Mouse (Mus musculus): ENCODE measurements around the gene Rapgef6. TPM values are rescaled to one million over a fixed set of nuclear protein-coding genes. Genes with fewer than 3 reads are reported as not detected.

The Rapgef6 gene
- polyA plus RNA-seq, 1 experiment = 36.7 TPM

DNA sequence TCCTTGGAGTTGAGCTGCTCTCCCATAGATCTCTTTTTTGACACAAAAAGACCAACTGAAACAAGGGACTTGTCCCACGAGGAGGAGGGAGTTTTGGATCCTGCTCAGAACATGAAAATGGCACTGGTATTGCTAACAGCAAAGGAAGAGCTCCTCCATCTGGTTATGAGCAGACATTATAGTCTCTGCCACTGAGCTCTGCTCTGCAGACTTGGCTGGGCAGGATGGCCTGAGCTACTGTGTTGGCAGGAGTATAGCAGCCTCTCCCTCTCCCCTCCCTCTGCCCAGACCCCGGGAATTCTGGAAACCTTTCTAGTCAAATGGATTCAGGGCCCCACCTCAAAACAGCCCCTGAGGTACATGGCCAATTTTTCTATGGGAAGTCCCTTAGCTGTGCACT lies 187.0 kb downstream of the Rapgef6 start:
- Histone ChIP-seq H3K4me1 (ENCODE audit: control insufficient read depth, insufficient read depth, low read length) (no peaks in the 10 kb centered on the region), H3K27me3 (ENCODE audit: control insufficient read depth, insufficient read depth, low read length, poor library complexity, severe bottlenecking) (no peaks in the 10 kb centered on the region), H3K36me3 (ENCODE audit: control insufficient read depth, insufficient read depth, low read length, poor library complexity, severe bottlenecking) (no peaks in the 10 kb centered on the region), H3K9me3 (replicated peaks; ENCODE audit: control insufficient read depth, insufficient read depth, low read length, poor library complexity, severe bottlenecking) (no peaks in the 10 kb centered on the region), H3K9ac (ENCODE audit: low read depth, poor library complexity, severe bottlenecking) (no peak overlapping the region), H3K4me3 (ENCODE audit: low read depth, low read length) (no peak overlapping the region), H3K27ac (ENCODE audit: insufficient read depth, low read length) (no peak overlapping the region)
- TF ChIP-seq CTCF (IDR thresholded peaks at IDR 0.05; ENCODE audit: low read depth, low read length) (no peak), EP300 (IDR thresholded peaks at IDR 0.05; ENCODE audit: insufficient read depth, low read depth, low read length) (no peak), POLR2A (IDR thresholded peaks at IDR 0.05; ENCODE audit: insufficient read depth, low read length) (no peak)

GRCm38 (mm10) chr11:54710512-54711293 lies 188.1 kb downstream of the Rapgef6 start:
- Histone ChIP-seq H3K9ac (ENCODE audit: low read depth, poor library complexity, severe bottlenecking) (no peak overlapping the region), H3K27me3 (ENCODE audit: control insufficient read depth, insufficient read depth, low read length, poor library complexity, severe bottlenecking) (no peaks in the 10 kb centered on the region), H3K4me1 (ENCODE audit: control insufficient read depth, insufficient read depth, low read length) (no peaks in the 10 kb centered on the region), H3K9me3 (replicated peaks; ENCODE audit: control insufficient read depth, insufficient read depth, low read length, poor library complexity, severe bottlenecking) (no peaks in the 10 kb centered on the region), H3K27ac (ENCODE audit: insufficient read depth, low read length) (no peak overlapping the region), H3K4me3 (ENCODE audit: low read depth, low read length) (no peak overlapping the region), H3K36me3 (ENCODE audit: control insufficient read depth, insufficient read depth, low read length, poor library complexity, severe bottlenecking) (no peaks in the 10 kb centered on the region)
- TF ChIP-seq POLR2A (IDR thresholded peaks at IDR 0.05; ENCODE audit: insufficient read depth, low read length) = no peak
- TF ChIP-seq CTCF (IDR thresholded peaks at IDR 0.05; ENCODE audit: low read depth, low read length) = no peak
- no peak for TF ChIP-seq EP300 (IDR thresholded peaks at IDR 0.05; ENCODE audit: insufficient read depth, low read depth, low read length)

DNA sequence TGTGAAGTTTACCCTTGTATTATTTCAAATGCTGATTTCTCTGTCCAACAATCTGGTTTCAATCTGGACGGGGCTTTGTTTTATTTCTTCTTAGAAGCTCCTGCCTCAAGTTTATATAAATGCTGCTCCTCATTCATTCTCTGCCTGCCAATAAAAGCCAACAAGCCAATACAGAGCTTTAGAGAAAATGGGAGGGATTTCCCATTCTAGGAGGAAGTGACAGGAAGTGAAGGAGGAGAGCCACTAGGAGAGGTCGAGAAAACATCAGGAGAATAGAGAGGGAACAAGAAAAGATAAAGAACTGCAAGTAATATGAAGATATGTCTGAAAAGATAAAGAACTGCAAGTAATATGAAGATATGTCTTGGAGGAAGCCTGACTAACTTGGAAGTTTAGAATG lies 190.2 kb downstream of the Rapgef6 start:
- Histone ChIP-seq H3K27ac (ENCODE audit: insufficient read depth, low read length) (no peak overlapping the region), H3K27me3 (ENCODE audit: control insufficient read depth, insufficient read depth, low read length, poor library complexity, severe bottlenecking) (no peaks in the 10 kb centered on the region)
- TF ChIP-seq CTCF (IDR thresholded peaks at IDR 0.05; ENCODE audit: low read depth, low read length) (no peak), POLR2A (IDR thresholded peaks at IDR 0.05; ENCODE audit: insufficient read depth, low read length) (no peak)

DNA sequence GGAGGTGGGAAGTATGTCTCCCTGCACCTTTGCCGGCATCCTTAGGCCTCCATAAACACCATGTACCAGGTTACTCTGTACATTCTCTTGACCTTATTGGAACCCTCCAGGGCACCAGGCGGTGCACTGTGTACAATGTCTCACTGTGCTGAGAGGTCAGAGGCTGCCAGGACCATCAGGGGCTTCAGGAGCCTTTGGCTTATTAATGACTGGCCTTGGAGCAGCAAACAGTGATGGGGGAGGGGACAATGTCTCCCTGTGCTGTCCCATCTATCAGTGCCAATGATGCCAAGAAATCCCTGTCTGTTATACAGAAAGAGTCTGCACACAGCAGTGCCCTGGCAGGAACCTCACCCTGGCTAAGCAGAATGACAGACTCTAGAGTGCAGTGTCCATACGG lies 195.2 kb downstream of the Rapgef6 start:
- no peaks in the 10 kb centered on the region for H3K27me3 ChIP-seq (ENCODE audit: control insufficient read depth, insufficient read depth, low read length, poor library complexity, severe bottlenecking)
- H3K4me1 ChIP-seq (ENCODE audit: control insufficient read depth, insufficient read depth, low read length) = no peaks in the 10 kb centered on the region
- H3K9me3 ChIP-seq (replicated peaks; ENCODE audit: control insufficient read depth, insufficient read depth, low read length, poor library complexity, severe bottlenecking) = no peaks in the 10 kb centered on the region
- peaks cover 18% of the 10 kb centered on the region for H3K36me3 ChIP-seq (ENCODE audit: control insufficient read depth, insufficient read depth, low read length, poor library complexity, severe bottlenecking)
- no peak overlapping the region for H3K9ac ChIP-seq (ENCODE audit: low read depth, poor library complexity, severe bottlenecking)
- H3K27ac ChIP-seq (ENCODE audit: insufficient read depth, low read length) = no peak overlapping the region
- no peak overlapping the region for H3K4me3 ChIP-seq (ENCODE audit: low read depth, low read length)
- TF ChIP-seq EP300 (IDR thresholded peaks at IDR 0.05; ENCODE audit: insufficient read depth, low read depth, low read length) (no peak), CTCF (IDR thresholded peaks at IDR 0.05; ENCODE audit: low read depth, low read length) (no peak), POLR2A (IDR thresholded peaks at IDR 0.05; ENCODE audit: insufficient read depth, low read length) (no peak)

More for the DNA sequence above, 190.2 kb downstream of the Rapgef6 start:
- H3K4me1 ChIP-seq (ENCODE audit: control insufficient read depth, insufficient read depth, low read length) = no peaks in the 10 kb centered on the region
- no peaks in the 10 kb centered on the region for H3K36me3 ChIP-seq (ENCODE audit: control insufficient read depth, insufficient read depth, low read length, poor library complexity, severe bottlenecking)
- H3K9me3 ChIP-seq (replicated peaks; ENCODE audit: control insufficient read depth, insufficient read depth, low read length, poor library complexity, severe bottlenecking) = no peaks in the 10 kb centered on the region
- no peak overlapping the region for H3K9ac ChIP-seq (ENCODE audit: low read depth, poor library complexity, severe bottlenecking)
- no peak overlapping the region for H3K4me3 ChIP-seq (ENCODE audit: low read depth, low read length)

- no peaks in the 10 kb centered on the region for H3K4me1 ChIP-seq (ENCODE audit: control insufficient read depth, insufficient read depth, low read length)
- peaks cover 25% of the 10 kb centered on the region for H3K36me3 ChIP-seq (ENCODE audit: control insufficient read depth, insufficient read depth, low read length, poor library complexity, severe bottlenecking)
- H3K27ac ChIP-seq (ENCODE audit: insufficient read depth, low read length) = no peak overlapping the region
- H3K27me3 ChIP-seq (ENCODE audit: control insufficient read depth, insufficient read depth, low read length, poor library complexity, severe bottlenecking) = no peaks in the 10 kb centered on the region
- H3K4me3 ChIP-seq (ENCODE audit: low read depth, low read length) = no peak overlapping the region
- TF ChIP-seq CTCF (IDR thresholded peaks at IDR 0.05; ENCODE audit: low read depth, low read length) (no peak), EP300 (IDR thresholded peaks at IDR 0.05; ENCODE audit: insufficient read depth, low read depth, low read length) (no peak), POLR2A (IDR thresholded peaks at IDR 0.05; ENCODE audit: insufficient read depth, low read length) (no peak)
- H3K9me3 ChIP-seq (replicated peaks; ENCODE audit: control insufficient read depth, insufficient read depth, low read length, poor library complexity, severe bottlenecking) = no peaks in the 10 kb centered on the region
- no peak overlapping the region for H3K9ac ChIP-seq (ENCODE audit: low read depth, poor library complexity, severe bottlenecking)
Measured at GRCm38 (mm10) chr11:54718601-54719000, 196.0 kb downstream of the Rapgef6 start.

DNA sequence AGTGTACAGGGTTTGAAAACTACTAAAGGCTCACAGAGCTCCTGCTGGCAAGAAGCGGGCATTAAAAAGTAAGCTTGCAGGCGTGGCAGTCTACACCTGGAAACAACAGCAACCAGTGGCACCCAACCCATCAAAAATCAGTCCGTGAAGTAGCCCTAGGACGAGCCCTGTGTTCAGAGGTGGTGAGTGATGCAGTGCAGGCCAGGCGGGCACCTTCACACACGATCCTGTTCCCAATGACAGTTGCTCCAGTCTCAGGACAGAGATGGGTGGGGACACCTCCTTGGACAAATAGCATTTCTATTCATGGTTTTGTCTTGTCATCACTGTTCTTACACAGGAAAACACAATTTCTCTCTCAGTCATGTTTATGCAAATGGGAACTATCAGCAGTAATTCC lies 199.4 kb downstream of the Rapgef6 start:
- Histone ChIP-seq H3K36me3 (ENCODE audit: control insufficient read depth, insufficient read depth, low read length, poor library complexity, severe bottlenecking) (peaks cover 28% of the 10 kb centered on the region), H3K9me3 (replicated peaks; ENCODE audit: control insufficient read depth, insufficient read depth, low read length, poor library complexity, severe bottlenecking) (no peaks in the 10 kb centered on the region), H3K27ac (ENCODE audit: insufficient read depth, low read length) (no peak overlapping the region), H3K27me3 (ENCODE audit: control insufficient read depth, insufficient read depth, low read length, poor library complexity, severe bottlenecking) (no peaks in the 10 kb centered on the region), H3K4me1 (ENCODE audit: control insufficient read depth, insufficient read depth, low read length) (no peaks in the 10 kb centered on the region), H3K9ac (ENCODE audit: low read depth, poor library complexity, severe bottlenecking) (no peak overlapping the region), H3K4me3 (ENCODE audit: low read depth, low read length) (no peak overlapping the region)
- TF ChIP-seq POLR2A (IDR thresholded peaks at IDR 0.05; ENCODE audit: insufficient read depth, low read length) (no peak), EP300 (IDR thresholded peaks at IDR 0.05; ENCODE audit: insufficient read depth, low read depth, low read length) (no peak), CTCF (IDR thresholded peaks at IDR 0.05; ENCODE audit: low read depth, low read length) (no peak)

Measured in ES-Bruce4 (cell line).